Mouse (Mus musculus) cortical plate, adult 2 months (tissue): ENCODE data around the gene Ube2v1.

ENCODE experiments used
- CTCF ChIP-seq: fragments of 200-500 bp; IDR thresholded peaks from 2 replicates; pipeline ENCODE4 v1.5.1; 2011; ENCODE audit warnings: mild to moderate bottlenecking, control low read depth, low read length; ENCODE audit not compliant: insufficient read depth; ENCODE audit errors: extremely low read depth
- POLR2A ChIP-seq: fragments of 200-500 bp; IDR thresholded peaks from 2 replicates; pipeline ENCODE4 v1.6.1; 2011; ENCODE audit warnings: mild to moderate bottlenecking, low read length, control low read depth; ENCODE audit not compliant: insufficient read depth; ENCODE audit errors: extremely low read depth

- no peak for TF ChIP-seq CTCF
- TF ChIP-seq POLR2A: no peak
Observed at GRCm38 (mm10) chr2:167633537-167633872, 1.6 kb upstream of the Ube2v1 start.
